Mouse (Mus musculus): ENCODE results near the gene Ap5b1.

Ap5b1 gene

GRCm38 (mm10) chr19:5568470-5569140, 780 bp downstream of the Ap5b1 start:
- peak; percentile 87 for DNase-seq

DNA sequence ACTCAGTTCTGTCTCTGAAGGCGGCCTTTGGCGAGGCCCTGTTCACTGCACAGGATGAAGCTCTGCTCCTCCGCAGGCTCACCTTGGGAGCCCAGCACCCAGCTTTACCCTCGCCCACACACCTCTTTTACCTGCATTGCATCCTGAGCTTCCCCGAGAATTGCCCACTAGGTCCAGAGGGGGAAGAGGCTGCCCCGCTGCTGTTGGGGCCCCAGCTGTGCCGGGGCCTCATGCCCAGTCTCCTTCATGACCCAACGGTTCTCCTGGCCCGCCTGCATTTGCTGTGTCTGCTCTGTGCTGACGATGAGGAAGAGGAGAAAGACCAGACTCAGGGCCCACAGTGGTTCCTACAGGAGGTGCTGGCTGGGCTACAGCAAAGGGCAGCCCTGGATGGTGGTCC, 1.7 kb downstream of the Ap5b1 start:
- DNase-seq: no peak

GRCm38 (mm10) chr19:5570353-5571246, 2.8 kb downstream of the Ap5b1 start:
- DNase-seq: no peak

DNA sequence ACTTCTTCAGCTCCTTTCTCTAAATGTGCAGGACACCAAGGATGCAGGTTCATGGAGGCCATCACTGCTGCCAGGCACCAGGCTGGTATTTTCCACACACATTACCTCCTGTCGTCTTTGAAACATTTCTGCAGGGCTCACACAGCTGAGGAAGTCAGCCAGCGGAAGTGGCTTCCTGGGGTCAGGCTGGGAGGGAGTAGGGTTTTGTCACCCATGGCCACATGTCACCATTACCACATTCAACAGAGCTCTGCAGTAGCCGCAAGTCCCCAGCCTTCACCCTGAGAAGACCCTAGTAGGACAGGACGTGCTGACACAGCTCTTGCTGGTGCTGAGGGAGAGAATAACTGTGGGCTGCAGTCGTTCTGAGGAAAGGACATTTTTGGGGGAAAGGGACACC, 4.0 kb downstream of the Ap5b1 start:
- peak; percentile 59 for DNase-seq

DNA sequence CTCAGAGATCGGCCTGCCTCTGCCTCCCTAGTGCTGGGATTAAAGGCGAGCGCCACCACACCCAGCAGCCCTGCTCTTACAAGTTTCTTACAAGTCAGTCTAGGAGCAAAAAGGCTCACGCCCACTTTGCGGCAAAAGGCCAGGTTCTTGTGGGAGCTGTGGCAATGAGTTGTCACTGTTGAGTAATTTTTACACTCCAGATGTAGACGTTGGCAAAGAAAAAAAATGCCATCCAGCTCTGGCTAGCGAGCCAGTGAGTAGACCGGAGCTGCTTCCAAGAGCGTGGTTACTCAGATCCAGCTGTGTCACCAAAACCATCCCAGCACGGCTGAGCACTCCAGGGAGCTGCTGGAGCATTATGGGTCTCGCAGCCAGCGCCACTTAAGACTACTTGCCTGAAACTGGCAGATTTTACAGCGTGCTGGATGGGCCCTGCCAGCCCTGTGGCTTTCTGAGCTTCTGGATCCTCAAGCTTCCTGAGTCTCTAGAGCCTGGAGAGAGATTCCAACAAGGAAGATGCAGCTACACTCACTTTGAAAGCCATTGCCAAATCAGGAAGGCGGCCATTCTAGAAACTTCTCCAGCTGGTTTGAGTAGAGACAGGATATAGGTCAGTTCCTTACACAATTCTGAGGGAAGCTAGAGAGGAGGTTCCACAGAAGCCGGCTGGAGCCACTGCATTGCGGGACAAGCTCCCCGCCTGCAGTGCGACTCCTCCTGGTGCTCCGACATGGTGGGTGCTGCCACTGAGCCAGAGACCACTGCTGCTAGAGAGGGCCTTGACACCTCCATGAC, 4.7 kb downstream of the Ap5b1 start:
- DNase-seq: peak; percentile 92

- no peak for DNase-seq
These were observed 7.5 kb downstream of the Ap5b1 start for GRCm38 (mm10) chr19:5575336-5575735.

DNA sequence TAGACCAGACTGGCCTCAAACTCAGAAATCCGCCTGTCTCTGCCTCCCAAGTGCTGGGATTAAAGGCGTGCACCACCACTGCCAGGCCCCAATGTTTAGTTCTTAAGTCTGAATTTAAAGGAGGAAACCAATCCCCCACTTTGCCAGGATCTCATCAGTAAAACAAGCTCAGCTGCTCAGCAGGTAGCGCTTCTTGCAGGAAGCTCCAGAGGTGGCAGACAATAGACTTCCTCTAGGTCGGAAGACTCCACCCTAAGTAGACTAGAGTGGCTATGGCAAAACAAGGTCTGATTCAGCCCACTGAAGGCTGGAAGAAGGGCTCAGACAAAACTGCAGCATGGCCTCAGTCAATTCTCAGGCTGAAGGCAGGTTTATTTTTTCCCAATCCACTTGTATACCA, 12.1 kb downstream of the Ap5b1 start:
- DNase-seq: no peak

- DNase-seq: no peak
These were observed 13.0 kb downstream of the Ap5b1 start for GRCm38 (mm10) chr19:5580776-5581175.

DNA sequence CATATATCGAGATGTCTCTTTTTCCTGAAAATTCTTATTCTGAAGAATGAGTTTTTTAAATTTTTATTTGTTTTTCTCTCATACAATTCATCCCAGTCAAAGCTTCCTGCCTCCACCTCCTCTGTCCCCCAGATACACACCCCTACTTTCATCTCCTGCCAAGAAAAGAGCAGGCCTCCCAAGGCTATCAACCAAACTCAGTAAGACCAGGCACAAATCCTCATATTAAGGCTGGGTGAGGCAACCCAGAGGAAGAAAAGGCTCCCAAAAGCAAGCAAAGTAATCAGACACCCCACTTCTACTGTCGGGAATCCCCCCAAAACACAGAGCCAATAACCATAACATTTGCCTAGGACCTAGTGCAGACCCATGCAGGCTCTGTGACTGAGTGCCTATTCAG, 14.2 kb downstream of the Ap5b1 start:
- no peak for DNase-seq

DNA sequence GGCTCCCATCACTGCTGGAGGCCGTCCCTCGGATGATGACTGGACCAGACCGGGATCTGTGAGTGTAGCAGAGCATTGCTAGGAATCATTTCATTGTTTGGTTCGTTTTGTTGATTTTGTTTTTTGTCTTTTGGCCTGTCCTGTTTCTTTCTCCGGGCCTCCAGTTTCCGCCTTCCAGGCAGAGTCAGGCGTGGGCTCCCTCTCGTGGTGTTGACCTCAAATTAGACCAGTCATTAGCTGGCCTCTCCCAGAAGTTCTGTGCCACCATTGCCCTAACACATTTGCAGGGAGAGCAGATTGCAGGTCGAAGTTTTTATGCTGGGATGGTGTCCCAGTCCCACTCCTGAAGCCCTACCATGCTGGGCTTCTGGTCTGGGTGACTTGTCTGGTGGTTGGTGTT, 21.3 kb downstream of the Ap5b1 start:
- DNase-seq: no peak

GRCm38 (mm10) chr19:5591888-5592287, 24.1 kb downstream of the Ap5b1 start:
- no peak for DNase-seq

GRCm38 (mm10) chr19:5599224-5599623, 31.4 kb downstream of the Ap5b1 start:
- DNase-seq: no peak

DNA sequence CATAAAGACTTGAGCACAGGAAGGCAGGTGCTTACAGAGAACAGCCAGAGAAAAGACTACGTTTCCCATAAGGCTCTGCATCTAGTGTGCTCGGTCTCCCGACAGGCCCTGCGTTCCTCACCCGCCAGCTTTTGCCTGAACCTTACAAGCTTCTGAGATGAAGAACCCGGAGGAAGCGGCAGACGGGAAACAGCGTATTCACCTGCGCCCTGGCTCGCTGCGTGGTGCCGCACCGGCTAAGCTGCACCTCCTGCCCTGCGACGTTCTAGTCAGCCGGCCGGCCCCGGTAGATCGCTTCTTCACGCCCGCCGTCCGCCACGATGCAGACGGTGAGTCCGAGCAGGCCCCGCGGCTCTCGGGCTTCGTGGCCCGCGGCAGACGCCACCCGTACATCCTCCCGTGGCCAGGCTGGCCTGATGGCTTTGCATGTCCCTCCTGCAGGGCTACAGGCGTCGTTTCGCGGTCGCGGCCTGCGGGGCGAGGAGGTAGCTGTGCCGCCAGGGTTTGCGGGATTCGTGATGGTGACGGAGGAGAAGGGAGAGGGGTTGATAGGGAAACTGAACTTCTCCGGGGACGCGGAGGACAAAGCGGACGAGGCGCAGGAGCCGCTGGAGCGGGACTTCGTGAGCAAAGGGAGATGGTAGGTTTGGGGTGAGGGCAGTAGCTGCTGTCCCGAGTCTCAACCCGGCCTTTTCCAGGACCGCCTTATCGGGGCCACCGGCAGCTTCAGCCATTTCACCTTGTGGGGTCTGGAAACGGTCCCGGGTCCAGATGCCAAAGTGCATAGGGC, 34.1 kb downstream of the Ap5b1 start, which contains the start of gene Rnaseh2c:
Rnaseh2c (plus strand) TSS at position 122 of the 790 bp plus-strand sequence.
- peak; percentile 90 for DNase-seq

DNA sequence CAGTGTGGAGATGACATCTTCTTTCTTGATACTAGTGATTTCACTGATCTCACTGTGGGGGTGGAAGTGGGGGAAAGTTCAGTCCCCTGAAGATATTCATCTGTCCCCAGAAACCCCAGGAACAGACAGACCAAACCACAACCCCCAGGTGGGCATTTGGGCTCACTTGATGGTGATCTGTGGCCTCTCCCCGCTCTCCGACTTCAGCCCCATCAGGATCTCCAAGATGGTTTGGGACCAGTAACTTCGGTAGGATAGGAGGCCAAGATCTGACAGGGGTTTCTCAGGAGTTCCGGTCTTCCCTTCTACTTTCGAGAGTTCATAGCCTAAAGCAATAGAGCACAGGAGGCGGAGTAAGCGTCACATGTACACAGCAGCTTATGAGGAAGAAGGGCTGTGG, 35.8 kb downstream of the Ap5b1 start:
- no peak for DNase-seq

GRCm38 (mm10) chr19:5605126-5605525, 37.3 kb downstream of the Ap5b1 start:
- DNase-seq: no peak

DNA sequence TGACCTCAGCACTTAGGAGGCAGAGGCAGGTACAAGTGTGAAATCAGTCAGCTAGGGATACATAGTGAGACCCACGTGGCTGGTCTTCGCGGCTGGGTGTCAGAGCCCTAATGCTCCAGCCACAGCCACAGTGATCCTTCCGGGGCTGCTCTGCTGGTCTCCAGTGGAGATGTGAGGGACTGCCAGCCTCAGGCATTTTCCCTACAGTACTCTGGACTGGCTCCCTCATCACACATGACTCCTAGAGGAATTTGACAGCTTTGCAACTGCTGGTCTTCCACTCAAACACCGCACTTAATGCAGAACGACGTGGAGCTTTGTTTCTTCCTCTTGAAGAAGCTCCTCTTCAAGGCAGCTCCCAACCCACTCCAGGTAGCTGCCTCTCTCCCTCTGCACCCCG, 38.4 kb downstream of the Ap5b1 start:
- DNase-seq: no peak

GRCm38 (mm10) chr19:5607705-5608410, 40.0 kb downstream of the Ap5b1 start:
- DNase-seq: no peak

DNA sequence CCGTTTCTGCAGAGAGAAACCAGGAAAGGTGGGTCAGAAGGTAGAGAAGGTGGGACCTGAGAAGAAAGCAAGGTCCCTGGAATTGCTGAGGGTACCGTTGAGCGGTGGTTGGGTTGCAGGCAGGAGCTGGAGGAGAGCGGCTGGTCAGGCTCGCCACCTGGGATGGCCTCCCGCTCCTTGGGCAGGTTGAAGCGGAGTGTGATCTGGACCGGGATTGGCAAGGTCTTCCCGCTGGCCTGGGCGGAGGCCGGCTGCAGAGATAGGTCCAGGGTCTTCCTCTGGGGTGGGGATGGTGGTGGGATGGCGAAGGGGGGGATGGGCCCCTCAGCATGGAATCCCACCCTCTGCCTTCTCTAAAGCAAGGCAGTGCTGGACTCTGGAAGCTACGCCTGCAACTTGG, 40.9 kb downstream of the Ap5b1 start:
- DNase-seq: no peak

- DNase-seq: no peak
These were observed 41.3 kb downstream of the Ap5b1 start for GRCm38 (mm10) chr19:5609171-5609546.

DNA sequence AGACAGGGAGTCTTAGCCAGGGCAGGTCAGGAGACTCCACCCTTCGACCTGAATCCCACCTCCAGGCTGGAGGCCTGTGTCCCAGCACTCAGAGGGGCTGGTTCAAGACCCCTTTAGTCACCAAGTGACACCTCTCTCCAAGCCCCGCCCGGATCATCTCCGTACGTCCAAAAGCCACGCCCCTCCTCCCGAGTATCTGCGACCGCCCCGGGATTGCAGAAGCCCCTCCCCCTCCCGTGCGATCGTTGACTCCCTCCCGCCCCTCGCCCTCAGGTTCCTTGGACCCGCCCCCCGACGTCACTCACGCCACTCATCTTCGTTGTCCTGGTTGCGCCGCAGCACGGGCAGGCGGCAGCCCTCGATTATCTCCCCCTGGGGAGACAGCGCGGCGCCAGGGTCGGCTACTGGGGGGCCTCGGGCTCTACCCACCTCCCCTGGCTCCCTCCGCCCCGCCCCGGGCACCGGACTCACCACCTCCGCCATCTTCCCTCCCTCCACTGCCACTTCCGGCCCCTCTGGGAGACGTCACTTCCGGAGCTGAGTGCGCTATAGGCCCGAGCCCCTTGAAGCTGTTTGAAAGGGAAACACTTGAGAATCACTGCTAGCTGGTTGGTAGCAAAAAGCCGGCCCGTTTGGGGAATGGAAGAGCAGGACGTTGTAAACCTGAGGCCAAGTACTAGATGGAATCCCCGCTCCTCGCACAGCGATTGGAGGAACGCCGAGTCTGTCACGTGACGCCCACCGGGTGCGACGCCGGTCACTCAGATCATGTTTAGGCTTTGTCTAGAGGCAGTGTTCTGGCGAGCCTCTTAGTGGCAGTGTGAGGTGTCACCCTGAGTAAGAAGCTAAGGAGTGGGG, 42.0 kb downstream of the Ap5b1 start, which contains the start of gene Kat5:
Kat5 (minus strand) TSS at position 691 of the 858 bp plus-strand sequence.
- peak; percentile 94 for DNase-seq

DNA sequence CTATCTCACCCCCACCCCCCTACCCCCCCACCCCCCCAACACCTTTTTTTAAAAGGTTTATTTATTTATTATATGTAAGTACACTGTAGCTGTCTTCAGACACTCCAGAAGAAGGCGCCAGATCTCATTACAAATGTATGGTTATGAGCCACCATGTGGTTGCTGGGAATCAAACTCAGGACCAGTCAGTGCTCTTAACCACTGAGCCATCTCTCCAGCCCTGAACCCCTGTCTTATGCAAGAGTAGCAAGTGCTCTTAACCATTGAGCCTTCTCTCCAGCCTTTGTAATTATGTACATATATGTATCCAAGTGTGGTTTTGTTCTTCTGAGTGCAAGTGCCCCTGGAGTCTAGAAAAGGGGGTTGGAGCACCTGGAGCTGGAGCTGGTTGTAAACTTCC, 44.1 kb downstream of the Ap5b1 start:
- DNase-seq: peak; percentile 51
